Mouse (Mus musculus) spleen, adult 12 weeks (tissue): Measurements from ENCODE around the gene 2510002D24Rik.
A peak's percentile ranks its signal among the peaks of the same experiment; 100 is the strongest.

ENCODE experiments used
- DNase-seq: peaks from one replicate; pipeline ENCODE4 v3.0.0; 2022; ENCODE audit warnings: low spot score

2510002D24Rik gene

GRCm38 (mm10) chr16:18836468-18837208 lies at the start of gene 2510002D24Rik, which contains the start of gene Gm28539:
TSS of gene 2510002D24Rik (plus strand) at chr16:18836578.
TSS of gene Gm28539 (plus strand) at chr16:18836584.
- peak; percentile 77 for DNase-seq

GRCm38 (mm10) chr16:18786652-18787051 lies 49.7 kb upstream of the 2510002D24Rik start:
- no peak for DNase-seq

GRCm38 (mm10) chr16:18788627-18789406 lies 47.6 kb upstream of the 2510002D24Rik start:
- no peak for DNase-seq

GRCm38 (mm10) chr16:18795223-18795899 lies 41.0 kb upstream of the 2510002D24Rik start:
- no peak for DNase-seq

- DNase-seq: no peak
Measured at GRCm38 (mm10) chr16:18796645-18797044, 39.7 kb upstream of the 2510002D24Rik start.

- DNase-seq: no peak
Measured at GRCm38 (mm10) chr16:18798151-18798550, 38.2 kb upstream of the 2510002D24Rik start.

- no peak for DNase-seq
Measured at GRCm38 (mm10) chr16:18798841-18799240, 37.5 kb upstream of the 2510002D24Rik start.

GRCm38 (mm10) chr16:18805746-18806145 lies 30.6 kb upstream of the 2510002D24Rik start:
- no peak for DNase-seq

- DNase-seq: no peak
Measured at GRCm38 (mm10) chr16:18809001-18809400, 27.4 kb upstream of the 2510002D24Rik start.

- no peak for DNase-seq
Measured at GRCm38 (mm10) chr16:18811032-18811431, 25.3 kb upstream of the 2510002D24Rik start.

GRCm38 (mm10) chr16:18811468-18812384 lies 24.7 kb upstream of the 2510002D24Rik start, which contains the start of the genes Ufd1 and Cdc45:
TSS of gene Ufd1 (plus strand) at chr16:18811779.
TSS of gene Cdc45 (minus strand) at chr16:18811987.
- DNase-seq: peak; percentile 80

- no peak for DNase-seq
Measured at GRCm38 (mm10) chr16:18812385-18812910, 23.9 kb upstream of the 2510002D24Rik start.

GRCm38 (mm10) chr16:18822356-18822755 lies 14.0 kb upstream of the 2510002D24Rik start:
- no peak for DNase-seq

GRCm38 (mm10) chr16:18822925-18823324 lies 13.5 kb upstream of the 2510002D24Rik start:
- DNase-seq: no peak

GRCm38 (mm10) chr16:18828630-18829029 lies 7.7 kb upstream of the 2510002D24Rik start:
- DNase-seq: no peak

- no peak for DNase-seq
Measured at GRCm38 (mm10) chr16:18829102-18829501, 7.3 kb upstream of the 2510002D24Rik start.

GRCm38 (mm10) chr16:18833486-18833885 lies 2.9 kb upstream of the 2510002D24Rik start:
- no peak for DNase-seq

- DNase-seq: no peak
Measured at GRCm38 (mm10) chr16:18836073-18836467, 308 bp upstream of the 2510002D24Rik start.

- DNase-seq: no peak
Measured at GRCm38 (mm10) chr16:18838346-18838745, 2.0 kb downstream of the 2510002D24Rik start.

GRCm38 (mm10) chr16:18846301-18846820 lies 10.0 kb downstream of the 2510002D24Rik start:
- DNase-seq: no peak
